Mouse (Mus musculus): ENCODE data around the gene Ugt8a.

Ugt8a gene

DNA sequence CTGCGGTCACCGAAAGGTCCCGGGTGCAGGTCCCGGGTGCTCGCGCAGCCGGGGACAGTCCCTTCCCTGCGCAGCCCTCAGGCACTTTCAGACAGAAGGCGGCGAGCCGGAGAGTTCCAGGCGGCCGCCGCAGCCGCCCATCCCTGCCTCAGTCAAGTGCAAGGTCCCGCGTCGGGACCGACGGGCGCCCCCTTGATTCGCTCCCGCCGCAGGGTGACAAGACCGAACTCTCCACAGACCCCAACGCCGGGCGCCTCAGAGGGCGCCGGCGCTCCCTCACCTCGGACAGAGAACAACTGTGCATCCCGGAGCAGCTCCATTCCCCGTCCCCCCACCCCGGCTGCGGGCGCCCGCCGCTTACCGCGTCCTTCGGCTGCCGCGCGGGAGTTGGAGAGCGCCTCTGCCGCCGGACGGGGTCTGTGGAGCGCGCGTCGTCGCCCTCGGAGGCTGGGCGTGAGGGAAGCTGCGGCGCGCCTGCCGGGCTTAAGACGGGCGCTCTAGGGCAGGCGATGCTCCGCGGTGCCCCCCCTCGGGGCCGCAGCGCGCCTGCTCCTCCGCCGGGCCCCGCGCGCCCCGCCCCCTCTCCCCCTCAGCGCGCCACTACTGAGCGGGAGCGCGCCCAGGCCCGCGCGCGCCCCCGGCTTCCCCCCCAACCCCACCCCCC, at the start of gene Ugt8a:
TSS of gene Ugt8a (minus strand) at position 528 of the 664 bp plus-strand sequence.
- DNase-seq = peak in 1 of 2 experiments; percentile 54

DNA sequence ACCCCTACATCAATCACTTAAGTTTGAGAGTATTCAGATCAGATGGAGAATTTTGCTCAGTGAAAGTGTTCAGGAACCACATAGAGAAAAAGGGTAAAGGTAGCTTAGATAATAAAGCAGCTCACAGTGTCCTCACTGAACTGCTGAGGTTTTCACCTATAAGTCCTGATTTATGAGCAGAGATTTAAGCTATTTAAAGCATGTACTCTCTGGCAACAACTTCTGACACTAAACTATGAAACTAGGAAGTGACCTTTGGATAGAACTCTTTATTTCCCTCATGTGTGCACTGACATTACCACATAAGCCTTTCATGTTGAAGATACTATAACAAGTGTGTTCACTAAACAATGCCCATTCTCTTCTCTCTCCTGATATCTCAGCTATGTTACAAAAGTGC, 48.2 kb upstream of the Ugt8a start:
- DNase-seq = no peak

DNA sequence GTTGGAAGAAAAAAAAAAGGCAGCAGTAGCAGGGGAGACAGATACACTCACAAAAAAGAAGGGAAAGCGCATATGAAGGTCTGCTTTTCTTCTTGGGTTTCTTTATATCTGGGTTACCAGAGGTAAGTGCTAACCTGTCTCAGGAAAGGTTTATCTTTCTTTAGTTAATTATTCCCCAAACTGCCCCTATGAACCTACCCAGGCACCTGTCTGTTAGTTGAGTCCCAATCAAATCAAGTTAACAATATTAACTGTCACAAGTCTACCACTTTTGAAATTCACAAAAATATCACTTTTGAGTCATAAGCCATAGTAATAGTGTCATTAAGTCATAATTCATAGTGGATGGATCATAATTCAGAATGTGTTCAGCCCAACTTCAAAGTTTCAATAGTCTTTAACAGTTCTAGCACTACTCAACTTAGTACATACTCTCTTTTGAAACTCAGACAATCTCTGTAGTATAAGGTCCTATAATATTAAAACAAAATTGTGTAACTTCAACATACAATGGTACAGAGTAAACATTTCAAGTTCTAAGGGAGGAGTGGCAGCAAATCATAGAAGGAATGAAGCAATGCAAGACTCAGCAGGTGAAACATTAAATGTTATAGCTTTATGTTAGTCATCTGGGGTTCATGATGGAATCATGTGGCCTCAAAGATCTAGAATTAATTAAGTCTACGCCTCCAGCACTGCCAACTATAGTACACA, 45.4 kb upstream of the Ugt8a start:
- no peak for DNase-seq

DNA sequence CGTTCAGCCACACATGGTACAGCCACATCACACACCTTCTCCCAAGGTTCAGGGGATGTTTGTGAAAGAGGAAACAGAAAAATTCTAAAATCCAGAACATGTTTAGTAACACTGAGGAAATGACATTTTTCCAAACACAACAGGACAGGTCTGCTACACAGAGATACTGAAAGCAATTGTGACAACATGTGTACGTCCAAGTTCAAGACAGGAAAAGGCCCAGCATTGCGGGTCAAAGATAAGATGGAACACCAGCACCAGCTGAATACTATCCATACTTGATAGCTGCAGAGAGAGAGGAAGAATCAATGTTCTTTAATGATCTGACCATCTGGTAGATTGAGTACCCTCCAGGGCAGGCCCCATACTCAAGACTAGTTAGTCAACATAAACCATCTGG, 41.1 kb upstream of the Ugt8a start:
- DNase-seq = no peak

DNA sequence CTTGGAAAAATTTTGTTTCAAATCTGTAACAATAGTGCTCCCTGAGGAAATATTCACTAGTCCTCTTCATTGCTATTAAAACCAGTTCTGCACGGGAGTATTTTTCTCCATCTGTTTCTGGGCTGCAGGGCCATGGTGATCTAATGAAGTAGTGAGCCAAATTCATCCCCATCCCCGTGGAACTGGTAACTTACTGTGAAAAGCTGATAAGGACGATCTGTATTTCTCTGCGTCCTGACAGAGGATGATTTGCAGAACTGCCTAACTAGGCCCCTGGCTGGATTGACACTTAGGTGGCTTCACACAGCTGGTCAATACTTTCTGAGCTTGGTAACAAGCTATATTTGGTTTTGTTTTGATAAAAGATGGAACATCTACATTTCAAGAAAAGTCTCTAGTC, 37.5 kb upstream of the Ugt8a start:
- no peak for DNase-seq

DNA sequence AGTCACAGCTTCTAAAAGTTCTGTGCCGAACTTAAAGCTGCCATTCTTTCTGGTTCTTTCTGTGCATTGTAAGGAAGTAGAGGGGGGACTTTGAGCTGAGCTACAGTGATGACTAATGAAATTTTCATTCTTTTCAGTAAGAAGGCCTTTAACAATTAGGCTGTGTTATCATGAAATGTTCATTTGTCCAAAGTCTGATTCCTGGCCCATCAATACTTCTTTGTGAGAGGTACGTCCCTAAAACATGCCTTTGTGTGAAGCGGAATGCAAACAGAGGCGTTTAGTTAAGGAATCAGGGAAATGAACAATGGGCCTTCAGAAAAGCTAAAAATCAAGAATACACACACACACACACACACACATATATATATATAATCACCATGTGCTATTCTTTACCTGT, 31.0 kb upstream of the Ugt8a start:
- no peak for DNase-seq

DNA sequence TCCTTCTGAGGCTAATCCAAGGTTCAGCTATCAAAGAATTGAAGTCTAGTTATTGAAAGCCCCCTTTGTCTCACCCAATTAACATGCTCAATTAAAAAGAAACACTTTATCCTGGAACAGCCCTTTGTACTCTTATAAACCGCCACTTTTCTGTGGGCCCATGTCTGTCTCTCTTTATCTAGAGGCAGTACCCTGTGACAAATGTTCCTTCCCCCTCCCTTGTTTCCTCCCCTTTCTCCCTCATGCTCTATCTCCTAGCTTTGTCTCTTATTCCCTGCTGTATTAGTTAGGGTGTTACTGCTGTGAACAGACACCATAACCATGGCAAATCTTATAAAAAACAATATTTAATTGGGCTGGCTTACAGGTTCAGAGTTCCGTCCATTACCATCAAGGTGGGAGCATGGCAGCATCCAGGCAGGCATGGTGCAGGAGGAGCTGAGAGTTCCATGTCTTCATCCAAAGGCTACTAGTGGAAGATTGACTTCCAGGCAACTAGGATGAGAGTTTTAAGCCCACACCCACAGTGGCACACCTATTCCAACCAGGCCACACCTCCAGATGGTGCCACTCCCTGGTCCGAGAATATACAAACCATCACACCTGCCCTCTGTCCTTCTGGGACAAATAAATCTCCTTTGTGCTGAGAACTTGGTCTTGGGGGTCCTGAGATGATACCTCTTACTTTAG, 17.9 kb upstream of the Ugt8a start:
- DNase-seq = no peak

DNA sequence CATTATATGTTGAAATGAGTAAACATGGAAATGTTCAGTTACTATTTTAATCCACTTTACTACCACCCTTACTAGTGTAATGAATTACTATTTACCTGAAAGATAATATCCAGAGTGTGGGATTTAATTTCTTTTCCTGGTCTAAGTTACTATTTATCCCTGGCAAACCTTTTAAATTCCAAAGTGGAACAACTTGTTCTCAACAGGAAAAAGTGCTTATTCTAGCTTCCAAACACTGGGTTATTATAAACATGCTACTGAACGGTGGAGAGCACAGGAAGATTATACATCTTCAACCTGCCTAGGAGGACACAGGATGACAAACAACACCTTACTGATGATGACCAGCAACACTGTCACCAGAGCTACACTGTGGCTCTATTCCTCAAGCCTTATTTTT, 16.5 kb upstream of the Ugt8a start:
- DNase-seq = no peak

DNA sequence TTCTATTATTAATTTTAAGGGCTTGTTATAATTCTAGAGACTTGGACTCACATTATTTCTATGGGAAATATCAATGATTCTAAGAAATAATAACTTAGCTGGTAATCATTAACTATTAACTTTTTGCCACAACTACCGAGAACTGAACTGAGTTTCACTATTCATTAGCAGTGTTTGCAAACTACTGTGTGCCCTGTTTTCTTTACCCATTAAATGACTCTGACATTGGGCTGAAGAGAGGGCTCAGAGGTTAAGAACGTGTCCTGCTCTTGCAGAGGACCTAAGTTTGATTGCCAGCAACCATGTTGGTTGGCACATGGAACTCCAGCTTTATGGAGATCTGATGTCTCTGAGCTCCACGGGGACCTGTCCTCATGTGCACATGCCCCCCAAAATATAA, 2.4 kb upstream of the Ugt8a start:
- no peak for DNase-seq

DNA sequence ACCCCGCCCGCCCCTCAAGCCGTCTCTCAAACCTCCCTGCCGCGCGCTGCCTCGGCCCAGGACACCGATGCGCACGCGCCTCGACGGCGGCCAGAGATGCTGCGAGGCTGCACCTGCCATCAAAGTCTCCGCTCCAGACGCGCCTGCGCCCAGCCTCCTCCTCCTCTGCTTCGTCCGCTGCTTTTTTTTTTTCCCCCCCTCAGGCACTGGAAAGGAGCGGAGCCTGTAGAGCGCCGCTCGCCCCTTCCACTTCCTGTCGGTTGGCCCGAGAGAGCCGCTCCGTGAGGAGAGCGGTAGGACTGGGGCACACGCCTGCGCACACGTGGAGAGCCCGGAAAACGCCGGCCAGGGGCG, 314 bp upstream of the Ugt8a start:
- peak; percentile 2 to 85 for DNase-seq

DNA sequence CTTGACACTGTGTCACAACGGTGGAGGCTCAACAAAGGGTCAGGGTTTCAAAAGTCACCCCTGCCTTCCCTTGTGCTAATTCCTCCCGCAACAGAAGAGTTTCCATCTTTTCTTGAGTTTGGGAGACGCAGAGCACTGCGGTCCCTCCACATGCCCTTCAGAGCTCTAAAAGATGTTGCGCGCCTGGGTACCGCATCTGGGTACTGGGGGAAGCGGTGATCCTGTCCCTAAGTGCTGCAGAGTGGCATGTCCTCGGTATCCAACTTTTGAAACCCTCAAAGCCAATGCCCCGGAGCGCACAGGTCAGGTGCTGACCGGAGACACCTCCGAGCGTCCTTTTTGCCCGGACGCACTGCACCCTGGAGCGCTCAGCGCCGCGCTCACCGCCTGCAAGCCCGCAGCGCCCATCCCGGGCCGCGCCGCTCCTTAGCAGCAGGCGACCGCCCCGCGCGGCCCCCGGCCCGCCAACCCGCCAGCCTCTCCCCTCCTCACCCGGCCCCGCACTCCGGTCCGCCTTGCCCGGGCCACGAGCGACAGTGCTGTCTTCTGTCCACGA, 805 bp downstream of the Ugt8a start:
- DNase-seq = peak; percentile 2 to 38

DNA sequence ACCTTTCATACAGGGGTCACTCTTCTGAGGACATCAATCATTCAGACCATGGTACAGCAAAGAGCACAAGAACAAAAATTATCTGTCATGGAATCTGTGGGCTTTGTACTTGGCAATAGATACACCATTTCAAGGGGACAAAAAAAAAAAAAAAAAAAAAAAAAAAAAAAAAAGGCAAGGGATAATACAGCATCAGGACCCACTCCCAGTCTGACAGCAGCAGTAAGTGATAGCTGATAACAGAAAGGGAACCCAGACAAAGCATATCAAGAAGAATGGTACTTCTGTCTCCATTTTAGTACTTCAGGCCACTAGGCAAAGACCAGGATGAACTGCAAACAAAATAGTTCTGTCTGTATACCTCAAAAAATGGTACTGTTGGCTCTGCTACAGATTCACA, 2.6 kb downstream of the Ugt8a start:
- DNase-seq = no peak

DNA sequence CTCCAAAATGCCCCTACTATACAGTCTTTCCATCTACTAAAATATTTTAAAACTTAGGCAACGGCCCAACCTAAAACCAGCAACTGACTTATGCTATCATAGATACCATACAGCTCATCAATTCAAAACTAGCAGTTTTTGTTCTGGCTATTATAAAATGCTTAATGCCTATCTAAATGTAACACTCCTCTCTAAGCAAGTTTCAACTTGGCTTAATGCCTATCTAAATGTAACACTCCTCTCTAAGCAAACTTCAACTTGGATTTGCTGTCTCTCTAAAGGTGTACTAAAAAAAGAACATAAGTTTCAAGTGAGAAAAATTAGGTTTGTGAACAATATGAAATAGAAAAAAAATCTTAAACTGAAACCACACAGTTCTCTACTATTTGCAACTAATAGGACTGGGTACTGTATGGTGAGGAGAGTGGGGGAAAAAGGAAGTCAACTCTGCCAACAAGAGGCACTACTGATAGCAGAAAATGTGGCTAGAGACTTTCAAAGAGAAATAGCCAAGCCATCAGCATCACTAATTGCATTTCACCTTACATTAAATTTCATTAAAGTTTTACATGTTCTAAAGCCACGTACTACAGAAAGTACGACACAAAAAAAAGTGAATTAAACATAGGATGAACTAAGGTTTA, 5.7 kb downstream of the Ugt8a start:
- no peak for DNase-seq

DNA sequence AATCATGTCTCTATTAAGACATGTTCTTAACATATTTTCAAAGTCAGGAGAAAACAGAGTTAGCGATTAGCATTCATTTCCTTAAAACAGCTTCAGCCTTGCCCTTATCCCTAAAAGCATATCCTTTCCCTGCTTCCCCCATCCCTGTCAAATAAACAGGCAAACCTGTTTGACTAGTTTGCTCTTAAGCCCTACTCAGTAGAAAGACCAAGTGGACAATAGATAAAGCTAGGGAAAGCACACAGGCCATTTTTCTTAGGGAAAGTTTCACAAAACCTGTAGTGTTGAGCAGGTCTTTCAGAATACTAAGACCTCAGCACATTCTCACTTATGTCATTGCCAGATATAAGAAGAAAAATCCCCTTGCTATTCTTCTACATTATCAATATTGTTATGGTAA, 7.4 kb downstream of the Ugt8a start:
- no peak for DNase-seq

DNA sequence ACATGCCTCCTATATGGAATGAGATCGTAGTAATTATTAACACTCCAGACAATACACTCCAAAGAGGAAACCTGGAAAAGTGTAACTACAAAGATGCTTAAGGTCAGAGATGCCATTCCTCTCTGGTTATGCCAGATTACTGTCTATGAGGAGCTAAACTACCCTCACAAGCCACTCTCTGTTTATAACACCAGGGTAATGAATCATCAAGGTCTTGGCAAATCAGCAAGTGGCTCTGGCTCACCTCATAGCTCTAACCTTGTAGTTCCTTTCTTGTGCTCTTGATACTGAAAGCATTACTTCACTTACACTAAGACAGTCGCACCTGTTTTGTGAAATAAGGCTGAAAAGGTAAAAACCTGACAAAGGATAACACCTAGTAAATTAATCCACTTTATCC, 17.5 kb downstream of the Ugt8a start:
- no peak for DNase-seq

DNA sequence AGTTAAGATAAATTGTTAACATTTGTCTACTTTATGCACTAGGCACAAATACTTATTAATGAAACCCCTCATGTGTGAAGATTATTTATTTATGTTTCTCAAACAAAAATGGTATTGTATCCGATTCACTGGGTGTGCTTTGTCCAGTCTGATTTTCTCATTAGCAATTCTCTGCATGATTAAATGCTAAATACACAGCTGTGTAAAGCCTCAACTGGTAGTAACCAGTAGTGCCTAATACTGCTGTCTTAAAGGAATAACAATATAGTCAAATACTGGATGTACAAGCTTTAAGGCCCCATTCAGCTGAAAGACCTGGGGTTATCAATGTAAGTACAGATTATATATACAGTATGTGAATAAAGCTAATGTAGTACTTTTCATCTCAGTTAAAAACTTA, 39.4 kb downstream of the Ugt8a start:
- no peak for DNase-seq

DNA sequence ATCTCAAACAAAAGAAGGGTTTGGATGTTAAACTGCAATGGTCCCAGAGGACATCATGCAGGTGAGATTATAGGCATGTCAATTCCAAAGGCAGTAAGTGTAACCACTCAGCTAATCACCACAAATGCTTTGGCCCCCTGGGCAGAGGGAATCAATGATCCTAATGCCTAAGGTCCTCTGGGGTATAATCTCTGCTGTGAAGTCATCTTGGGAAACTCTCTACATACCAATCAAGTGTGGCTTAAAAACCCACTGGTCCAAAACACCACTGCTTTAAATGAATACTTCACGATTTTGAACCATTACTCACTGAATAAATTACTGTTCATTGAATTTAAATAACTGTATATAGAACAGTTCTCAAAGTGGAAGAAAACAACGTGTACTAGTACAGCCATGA, 51.3 kb downstream of the Ugt8a start:
- DNase-seq = no peak

DNA sequence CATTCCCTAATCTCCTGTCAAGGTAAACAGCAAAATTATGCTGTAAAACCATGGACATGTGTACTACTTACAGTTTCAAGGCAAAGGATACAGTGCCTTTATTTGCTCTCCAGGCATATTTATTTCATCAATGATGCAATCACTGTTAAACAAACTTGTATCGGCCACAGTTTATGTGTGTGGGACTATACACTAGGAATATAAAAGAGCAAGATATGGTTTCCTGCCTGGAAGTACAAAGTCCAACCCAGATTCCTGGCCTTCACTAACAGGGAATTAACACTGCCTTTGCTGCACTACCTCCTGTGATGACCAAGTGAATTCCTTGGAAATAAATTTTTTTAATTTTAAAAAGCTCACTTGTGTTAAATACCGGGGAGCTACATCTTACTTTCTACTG, 53.5 kb downstream of the Ugt8a start:
- no peak for DNase-seq

DNA sequence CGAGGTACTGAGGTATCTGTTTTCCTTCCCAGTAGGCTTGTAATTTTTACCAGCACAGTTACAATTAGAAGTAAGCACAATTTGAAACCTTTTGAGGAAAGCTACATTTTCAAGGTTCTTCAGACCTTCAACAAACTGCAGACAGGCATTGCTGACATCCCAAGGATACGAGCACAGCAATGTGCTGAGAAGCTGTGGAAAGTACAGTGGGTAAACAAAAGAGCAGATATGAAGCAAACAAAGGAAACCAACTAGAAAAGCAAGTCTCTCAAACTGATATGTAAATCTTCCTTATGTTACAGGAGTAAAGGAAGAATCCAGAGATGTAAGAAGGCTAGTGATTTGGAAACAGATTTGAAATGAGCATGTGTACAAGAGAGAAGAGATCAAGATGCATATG, 54.0 kb downstream of the Ugt8a start:
- no peak for DNase-seq

DNA sequence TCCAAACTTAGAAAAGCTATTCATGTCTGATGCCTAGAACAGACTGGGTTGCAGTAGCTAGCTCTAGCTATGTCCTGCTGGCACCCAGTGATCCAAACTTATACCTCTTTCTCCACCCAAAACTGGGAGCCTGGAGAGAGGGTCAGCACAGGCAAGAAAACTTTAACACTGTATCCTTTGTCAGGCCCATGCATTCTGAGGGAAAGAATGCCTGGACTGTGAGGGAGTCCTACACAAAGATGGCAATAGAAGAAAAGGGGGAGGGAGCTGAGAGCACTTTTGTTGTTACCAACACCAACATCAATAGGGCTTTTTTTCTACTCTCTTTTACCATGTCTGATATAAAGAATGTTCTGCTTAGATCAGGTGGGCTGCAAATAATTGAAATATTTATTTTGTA, 55.4 kb downstream of the Ugt8a start:
- DNase-seq = no peak

DNA sequence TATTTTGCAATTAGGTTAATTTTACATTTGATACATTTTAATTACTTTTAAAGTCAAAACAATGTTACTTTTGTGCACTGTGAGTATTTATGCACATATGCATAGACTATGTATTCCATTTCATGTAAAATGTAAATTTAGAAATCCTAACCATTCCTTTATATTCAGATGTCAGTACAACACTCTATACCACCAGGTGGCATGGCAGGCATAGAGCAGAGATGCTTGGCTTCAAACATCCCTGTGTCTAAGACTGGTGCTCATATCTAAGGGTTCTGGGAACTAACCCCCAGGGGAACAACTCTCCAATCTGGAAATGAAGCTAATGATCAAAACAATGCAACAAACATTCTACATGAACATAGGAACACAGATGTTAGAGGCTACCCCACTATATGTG, 56.6 kb downstream of the Ugt8a start:
- no peak for DNase-seq

DNA sequence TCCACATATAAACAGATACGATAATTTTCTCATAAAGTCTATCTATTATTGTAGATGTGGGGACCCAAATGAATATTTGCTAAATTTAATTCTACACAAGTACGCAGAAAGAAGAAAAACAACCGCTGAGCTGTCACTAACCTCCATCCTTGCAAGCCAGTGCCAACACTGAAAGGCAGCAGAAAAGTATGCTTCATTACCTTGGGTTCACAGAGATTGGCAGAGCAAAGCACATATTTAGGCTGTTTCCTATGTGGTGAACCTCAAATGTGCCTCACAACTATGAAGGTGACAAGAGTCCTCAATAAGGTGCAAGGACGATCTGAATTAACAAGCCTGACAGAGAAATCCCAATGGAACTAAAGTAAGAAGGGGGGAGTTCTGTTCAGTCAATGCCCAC, 64.0 kb downstream of the Ugt8a start:
- no peak for DNase-seq

DNA sequence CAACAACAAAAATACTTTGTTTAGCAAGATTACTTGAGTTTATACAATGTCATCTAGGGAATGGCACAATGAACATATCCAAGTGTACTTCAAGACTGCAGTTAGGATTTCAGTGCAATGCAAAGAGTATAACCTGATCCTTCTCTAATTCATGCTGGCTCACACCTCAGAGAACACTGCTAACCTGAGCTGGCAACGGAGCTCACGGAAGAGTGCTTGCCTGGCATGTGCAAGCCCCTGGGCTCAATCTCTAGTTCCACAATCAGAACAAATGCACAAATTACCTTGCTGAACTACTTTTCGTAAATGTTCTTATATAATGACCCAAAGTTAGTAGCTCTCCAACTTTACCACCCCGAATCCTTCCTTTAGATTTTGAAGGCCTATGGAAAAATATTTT, 68.5 kb downstream of the Ugt8a start:
- no peak for DNase-seq

DNA sequence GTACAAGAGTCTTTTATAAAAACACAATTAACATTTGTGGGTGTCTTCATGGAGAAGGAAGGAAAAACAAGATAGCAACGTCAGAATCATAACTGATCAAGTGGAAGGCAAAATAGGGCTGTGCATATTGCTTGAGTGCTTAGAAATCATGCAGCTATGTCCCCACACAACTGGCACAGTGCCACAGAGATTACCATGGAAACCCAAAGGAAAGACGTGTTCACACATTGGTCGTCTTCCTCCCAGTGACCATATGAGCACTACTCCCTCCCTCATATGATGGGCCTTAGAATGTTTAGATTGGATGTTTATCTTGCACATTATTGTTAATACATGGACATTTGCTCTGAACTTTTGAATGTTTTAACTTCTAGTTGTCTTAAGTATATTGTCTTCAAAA, 76.8 kb downstream of the Ugt8a start:
- no peak for DNase-seq

Data from thymus, postnatal 36 days (tissue).